Mouse (Mus musculus) bone marrow macrophage, adult 2 months (primary cell): Measurements from ENCODE around the gene B4galnt2. TPM values are rescaled to one million over a fixed set of nuclear protein-coding genes. Genes with fewer than 3 reads are reported as not detected.
A peak's percentile ranks its signal among the peaks of the same experiment; 100 is the strongest.
"Not testable (repeated sequence)": the region's sequence is repeated elsewhere in the genome, so short reads cannot be mapped to it uniquely, and the experiment has no call there.

ENCODE experiments used
- H3K27ac ChIP-seq: 2 replicates; pipeline ENCODE4 v1.5.1; 2012; ENCODE audit warnings: low read depth, low read length; ENCODE audit not compliant: insufficient read depth
- H3K4me1 ChIP-seq: 2 replicates; pipeline ENCODE4 v1.6.1; 2012; ENCODE audit warnings: low read length; ENCODE audit not compliant: control insufficient read depth, insufficient read depth
- H3K4me3 ChIP-seq: 2 replicates; pipeline ENCODE4 v1.5.1; 2012; ENCODE audit warnings: mild to moderate bottlenecking, low read length, moderate library complexity; ENCODE audit not compliant: insufficient read depth
- CTCF ChIP-seq: IDR thresholded peaks from 2 replicates; pipeline ENCODE4 v1.5.1; 2012; ENCODE audit warnings: low read depth, mild to moderate bottlenecking, low read length, moderate library complexity
- POLR2A ChIP-seq: IDR thresholded peaks from 2 replicates; pipeline ENCODE4 v1.6.1; 2012; ENCODE audit warnings: mild to moderate bottlenecking, low read depth, low read length, borderline replicate concordance
- polyA plus RNA-seq: library from polyadenylated mRNA; stranded (reverse); fragments of >200 nt; gene quantifications from 2 replicates; pipeline ENCODE4 v1.2.4, GENCODE M21; 2012; ENCODE audit not compliant: missing spikeins, insufficient read depth, insufficient read length

Gene B4galnt2
- polyA plus RNA-seq, 1 experiment, result 0.64 TPM

GRCm38 (mm10) chr11:95904290-95904689, 10.4 kb downstream of the B4galnt2 start:
- no peaks in the 10 kb centered on the region for H3K4me1 ChIP-seq
- H3K27ac ChIP-seq, result no peak overlapping the region
- TF ChIP-seq POLR2A, result no peak
- no peak for TF ChIP-seq CTCF
- H3K4me3 ChIP-seq, result no peak overlapping the region

GRCm38 (mm10) chr11:95896446-95897179, 18.1 kb downstream of the B4galnt2 start:
- no peak for TF ChIP-seq POLR2A
- TF ChIP-seq CTCF, result no peak
- H3K4me3 ChIP-seq, result peak overlapping the region; percentile 55
- no peak overlapping the region for H3K27ac ChIP-seq
- peaks cover 5% of the 10 kb centered on the region for H3K4me1 ChIP-seq

- TF ChIP-seq POLR2A (no peak), CTCF (no peak)
- H3K4me1 ChIP-seq, result no peaks in the 10 kb centered on the region
- H3K27ac ChIP-seq, result no peak overlapping the region
- H3K4me3 ChIP-seq, result no peak overlapping the region
These were observed 24.1 kb downstream of the B4galnt2 start for GRCm38 (mm10) chr11:95890462-95891051.

GRCm38 (mm10) chr11:95879861-95880260, 34.8 kb downstream of the B4galnt2 start:
- not testable (repeated sequence) for H3K27ac ChIP-seq, H3K4me1 ChIP-seq, H3K4me3 ChIP-seq

GRCm38 (mm10) chr11:95876296-95876695, 38.4 kb downstream of the B4galnt2 start:
- Histone ChIP-seq H3K27ac (no peak overlapping the region), H3K4me1 (no peaks in the 10 kb centered on the region), H3K4me3 (no peak overlapping the region)
- peak; percentile 62 for TF ChIP-seq CTCF
- TF ChIP-seq POLR2A, result no peak

GRCm38 (mm10) chr11:95875804-95876203, 38.9 kb downstream of the B4galnt2 start:
- Histone ChIP-seq H3K4me1 (no peaks in the 10 kb centered on the region; the same call in 1 of the 2 replicates), H3K4me3 (no peak overlapping the region), H3K27ac (no peak overlapping the region)
- TF ChIP-seq POLR2A (no peak), CTCF (no peak)

GRCm38 (mm10) chr11:95869918-95870470, 44.7 kb downstream of the B4galnt2 start:
- Histone ChIP-seq H3K27ac (peak overlapping the region; percentile 94), H3K4me3 (no peak overlapping the region), H3K4me1 (peaks cover 23% of the 10 kb centered on the region)
- TF ChIP-seq POLR2A (no peak), CTCF (no peak)

- Histone ChIP-seq H3K4me3 (no peak overlapping the region), H3K27ac (peak overlapping the region; percentile 94), H3K4me1 (peaks cover 23% of the 10 kb centered on the region)
- TF ChIP-seq POLR2A (no peak), CTCF (no peak)
These were observed 45.2 kb downstream of the B4galnt2 start for GRCm38 (mm10) chr11:95869442-95869841.

GRCm38 (mm10) chr11:95861397-95861796, 53.3 kb downstream of the B4galnt2 start:
- TF ChIP-seq POLR2A (no peak), CTCF (no peak)
- H3K4me3 ChIP-seq, result no peak overlapping the region
- peaks cover 12% of the 10 kb centered on the region for H3K4me1 ChIP-seq
- no peak overlapping the region for H3K27ac ChIP-seq

GRCm38 (mm10) chr11:95860071-95860490, 54.6 kb downstream of the B4galnt2 start:
- no peak for TF ChIP-seq POLR2A
- no peak for TF ChIP-seq CTCF
- Histone ChIP-seq H3K4me1 (peaks cover 12% of the 10 kb centered on the region), H3K4me3 (peak overlapping the region; percentile 72), H3K27ac (peak overlapping the region; percentile 80; the same call in 1 of the 2 replicates)
